Comparison of ENCODE assay signal across 12 mouse cellular contexts in the genomic region with DNA sequence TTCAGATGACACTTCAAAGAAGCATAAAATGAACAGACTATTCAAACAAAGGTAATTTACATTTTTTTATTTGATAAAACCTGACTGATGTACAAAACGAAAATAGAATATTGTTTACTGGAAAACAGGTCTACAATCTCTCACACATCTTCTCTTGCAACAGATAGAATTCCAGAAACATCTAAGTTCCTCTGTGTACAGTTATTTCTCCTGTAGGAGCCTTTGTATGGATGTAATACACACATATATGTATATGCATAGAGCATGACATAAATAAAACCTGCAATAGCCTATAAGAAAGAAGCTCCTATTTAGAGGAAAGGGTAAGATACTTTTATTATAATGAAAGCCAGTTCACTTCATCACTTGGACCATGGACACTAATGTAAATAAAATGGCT.
A peak's percentile ranks its signal among the peaks of the same experiment; 100 is the strongest.
DNase-seq lines count a peak whose midpoint lies in the region; ATAC-seq and TF ChIP-seq lines count a peak whose summit lies in the region.
"Had no signal": no experiment of that assay in that cellular context is flagged by ENCODE, and none has a peak within 500 bp of the region (broad histone marks: within the 10 kb centered on the region; RNA-seq: fewer than 3 reads in every experiment).

No protein-coding gene starts in this region.

- H3K9me3 ChIP-seq in lung, embryonic 14.5 days (ENCODE audit: low read depth, low read length) = no peaks in the 10 kb centered on the region
- H3K9me3 ChIP-seq in forebrain, embryonic 15.5 days = no peaks in the 10 kb centered on the region
- no peaks in the 10 kb centered on the region for H3K9me3 ChIP-seq in midbrain, embryonic 10.5 days (replicated peaks)
- no peaks in the 10 kb centered on the region for H3K9me3 ChIP-seq in neural tube, embryonic 14.5 days (ENCODE audit: control insufficient read depth, low read length)
- H3K9me3 ChIP-seq: heart, embryonic 10.5 days; kidney, embryonic 15.5 days; megakaryocyte, embryonic 14.5 days had no signal

- 11% methylated on average over 1 of the region's 1 CpGs for WGBS in lung, embryonic 14.5 days
- WGBS in forebrain, embryonic 15.5 days = 0% methylated on average over 1 of the region's 1 CpGs
- 7% methylated on average over 1 of the region's 1 CpGs for WGBS in midbrain, embryonic 10.5 days
- WGBS in neural tube, embryonic 14.5 days = 4% methylated on average over 1 of the region's 1 CpGs

- H3K36me3 ChIP-seq in lung, embryonic 14.5 days (ENCODE audit: insufficient read depth) = no peaks in the 10 kb centered on the region
- H3K36me3 ChIP-seq in forebrain, embryonic 15.5 days = 0 out of 2 replicates have a peak, but pooled peaks cover 4% of the 10 kb centered on the region
- H3K36me3 ChIP-seq in midbrain, embryonic 10.5 days = peaks cover 49% of the 10 kb centered on the region
- peaks cover 26% of the 10 kb centered on the region; the same call in 1 of the 2 replicates for H3K36me3 ChIP-seq in neural tube, embryonic 14.5 days (ENCODE audit: control insufficient read depth, insufficient read depth, low read length)
- H3K36me3 ChIP-seq: heart, embryonic 10.5 days; kidney, embryonic 15.5 days had no signal

- no peak for TF ChIP-seq CTCF in lung, embryonic 14.5 days (IDR thresholded peaks at IDR 0.05; ENCODE audit: low read depth)

- no peak overlapping the region for H3K9ac ChIP-seq in lung, embryonic 14.5 days
- peak overlapping the region; percentile 65 for H3K9ac ChIP-seq in forebrain, embryonic 15.5 days (replicated peaks)
- H3K9ac ChIP-seq in neural tube, embryonic 14.5 days (replicated peaks; ENCODE audit: low read depth, low read length) = peak overlapping the region; percentile 86
- H3K9ac ChIP-seq: kidney, embryonic 15.5 days had no signal

- no peak overlapping the region for H3K27ac ChIP-seq in lung, embryonic 14.5 days (ENCODE audit: low read depth)
- H3K27ac ChIP-seq in forebrain, embryonic 15.5 days (replicated peaks) = peak overlapping the region; percentile 93
- H3K27ac ChIP-seq in midbrain, embryonic 10.5 days (replicated peaks) = peak overlapping the region; percentile 88; the same call in 1 of the 2 replicates
- H3K27ac ChIP-seq in neural tube, embryonic 14.5 days (ENCODE audit: low read depth, low read length) = no peak overlapping the region; the same call in 1 of the 2 replicates
- H3K27ac ChIP-seq: heart, embryonic 10.5 days; kidney, embryonic 15.5 days had no signal

- H3K27me3 ChIP-seq in lung, embryonic 14.5 days (ENCODE audit: insufficient read depth, low read length) = peaks cover 89% of the 10 kb centered on the region
- H3K27me3 ChIP-seq in forebrain, embryonic 15.5 days = no peaks in the 10 kb centered on the region
- peaks cover 75% of the 10 kb centered on the region for H3K27me3 ChIP-seq in midbrain, embryonic 10.5 days (ENCODE audit: low read depth, poor library complexity, severe bottlenecking)
- H3K27me3 ChIP-seq in neural tube, embryonic 14.5 days (ENCODE audit: control insufficient read depth, insufficient read depth, low read length) = no peaks in the 10 kb centered on the region

- no peak for ATAC-seq in lung, embryonic 14.5 days (ENCODE audit: insufficient read depth)
- ATAC-seq in forebrain, embryonic 15.5 days (replicated peaks) = no peak
- no peak for ATAC-seq in neural tube, embryonic 14.5 days (ENCODE audit: low read depth)

- no peak overlapping the region for H3K4me3 ChIP-seq in lung, embryonic 14.5 days (ENCODE audit: low read depth, low read length)
- peak overlapping the region; percentile 44 for H3K4me3 ChIP-seq in forebrain, embryonic 15.5 days
- H3K4me3 ChIP-seq in midbrain, embryonic 10.5 days = peak overlapping the region; percentile 85
- H3K4me3 ChIP-seq in neural tube, embryonic 14.5 days (ENCODE audit: low read depth, low read length) = peak overlapping the region; percentile 90
- H3K4me3 ChIP-seq: heart, embryonic 10.5 days had no signal

- H3K4me2 ChIP-seq in lung, embryonic 14.5 days = no peak overlapping the region
- H3K4me2 ChIP-seq in forebrain, embryonic 15.5 days (replicated peaks) = peak overlapping the region; percentile 70
- peak overlapping the region; percentile 88; the same call in 1 of the 2 replicates for H3K4me2 ChIP-seq in neural tube, embryonic 14.5 days (ENCODE audit: low read depth, low read length)

- H3K4me1 ChIP-seq in lung, embryonic 14.5 days (ENCODE audit: insufficient read depth) = no peaks in the 10 kb centered on the region
- H3K4me1 ChIP-seq in forebrain, embryonic 15.5 days = no peaks in the 10 kb centered on the region
- H3K4me1 ChIP-seq in midbrain, embryonic 10.5 days = peaks cover 60% of the 10 kb centered on the region
- H3K4me1 ChIP-seq in neural tube, embryonic 14.5 days (ENCODE audit: control insufficient read depth, insufficient read depth, low read length) = no peaks in the 10 kb centered on the region

- peak; percentile 0 for DNase-seq in lung, embryonic 14.5 days
- DNase-seq in lung, postnatal 25 days (ENCODE audit: low spot score) = no peak
- no peak for DNase-seq in midbrain, embryonic 10.5 days (ENCODE audit: low spot score)
- DNase-seq in thymus, postnatal 36 days = no peak
- no peak for DNase-seq in heart, postnatal 4 days
- DNase-seq in spleen, adult 12 weeks (ENCODE audit: low spot score) = no peak
- DNase-seq: right cerebral cortex, postnatal 14 days had no signal

Comparison
In these comparisons a context has a peak if more than half of its experiments do, and no peak if none do; other contexts are left out.
1. H3K27ac ChIP-seq: peak in forebrain, embryonic 15.5 days (single experiment) and midbrain, embryonic 10.5 days (single experiment); none in lung, embryonic 14.5 days (single experiment) and neural tube, embryonic 14.5 days (single experiment).